ENCODE assay signal across 11 mouse cellular contexts in genomic region chr4:143248050-143248449, GRCm38 (mm10). TPM values are rescaled to one million over a fixed set of nuclear protein-coding genes. Genes with fewer than 3 reads are reported as not detected.
DNase-seq lines count a peak whose midpoint lies in the region; ATAC-seq and TF ChIP-seq lines count a peak whose summit lies in the region.
"Had no signal": no experiment of that assay in that cellular context is flagged by ENCODE, and none has a peak within 500 bp of the region (broad histone marks: within the 10 kb centered on the region; RNA-seq: fewer than 3 reads in every experiment).

No protein-coding gene starts in this region.

- no peak overlapping the region for H3K4me2 ChIP-seq in liver, embryonic 12.5 days
- no peak overlapping the region for H3K4me2 ChIP-seq in stomach, postnatal 0 days (replicated peaks; ENCODE audit: low read depth)
- H3K4me2 ChIP-seq: neural tube, embryonic 12.5 days had no signal

- H3K4me1 ChIP-seq in liver, embryonic 12.5 days = no peaks in the 10 kb centered on the region
- H3K4me1 ChIP-seq in stomach, postnatal 0 days (replicated peaks; ENCODE audit: control insufficient read depth, insufficient read depth) = no peaks in the 10 kb centered on the region
- H3K4me1 ChIP-seq: neural tube, embryonic 12.5 days had no signal

- 57% methylated on average over 5 of the region's 5 CpGs for WGBS in liver, embryonic 12.5 days (ENCODE audit: insufficient replicate concordance)
- 81% methylated on average over 5 of the region's 5 CpGs for WGBS in stomach, postnatal 0 days

- no peak overlapping the region for H3K27ac ChIP-seq in liver, embryonic 12.5 days
- H3K27ac ChIP-seq in stomach, postnatal 0 days (replicated peaks) = no peak overlapping the region
- H3K27ac ChIP-seq: neural tube, embryonic 12.5 days had no signal

- H3K9ac ChIP-seq in liver, embryonic 12.5 days = no peak overlapping the region
- no peak overlapping the region for H3K9ac ChIP-seq in stomach, postnatal 0 days (ENCODE audit: low read length)
- H3K9ac ChIP-seq: neural tube, embryonic 12.5 days had no signal

- DNase-seq in adrenal gland, postnatal 14 days = peak; percentile 21
- DNase-seq in adrenal gland, postnatal 4 days (ENCODE audit: low spot score in 2 of 2) = no peak
- peak; percentile 23 for DNase-seq in liver
- DNase-seq in brain, embryonic 14.5 days (ENCODE audit: low read depth) = no peak
- no peak for DNase-seq in stomach, postnatal 0 days (ENCODE audit: low spot score)
- no peak for DNase-seq in right cerebral cortex, postnatal 4 days
- DNase-seq in cerebellum, postnatal 4 days (ENCODE audit: low spot score in 2 of 2) = no peak
- DNase-seq: cerebellum, adult 11-12 months had no signal

- H3K9me3 ChIP-seq in liver, embryonic 12.5 days (replicated peaks) = 0 out of 2 replicates have a peak, but pooled peaks cover 9% of the 10 kb centered on the region
- no peaks in the 10 kb centered on the region for H3K9me3 ChIP-seq in stomach, postnatal 0 days (ENCODE audit: control insufficient read depth, low read length)
- H3K9me3 ChIP-seq: neural tube, embryonic 12.5 days had no signal

- no peak for TF ChIP-seq POLR2A in brain, embryonic 14.5 days (IDR thresholded peaks at IDR 0.05; ENCODE audit: borderline replicate concordance, extremely low read depth, insufficient read depth, insufficient read length, poor library complexity, severe bottlenecking)

- ATAC-seq in liver, embryonic 12.5 days = no peak
- ATAC-seq in stomach, postnatal 0 days (ENCODE audit: low FRiP score, low TSS enrichment) = no peak
- ATAC-seq: intestine, embryonic 16.5 days had no signal

- TF ChIP-seq EP300 in stomach, postnatal 0 days (optimal IDR thresholded peaks at IDR 0.05) = no peak

- H3K4me3 ChIP-seq in liver, embryonic 12.5 days = no peak overlapping the region
- no peak overlapping the region for H3K4me3 ChIP-seq in stomach, postnatal 0 days (ENCODE audit: low read depth, low read length)
- H3K4me3 ChIP-seq: neural tube, embryonic 12.5 days had no signal

- TF ChIP-seq CTCF in brain, embryonic 14.5 days (IDR thresholded peaks at IDR 0.05; ENCODE audit: borderline replicate concordance, extremely low read depth, insufficient read depth, insufficient read length) = peak; percentile 53; the same call in 1 of the 2 replicates
- peak; percentile 61 for TF ChIP-seq CTCF in stomach, postnatal 0 days (IDR thresholded peaks at IDR 0.05; ENCODE audit: low read depth)

- no peaks in the 10 kb centered on the region for H3K27me3 ChIP-seq in liver, embryonic 12.5 days (replicated peaks)
- H3K27me3 ChIP-seq in stomach, postnatal 0 days (ENCODE audit: control insufficient read depth, insufficient read depth, low read length) = no peaks in the 10 kb centered on the region
- H3K27me3 ChIP-seq: neural tube, embryonic 12.5 days had no signal

- H3K36me3 ChIP-seq in liver, embryonic 12.5 days = no peaks in the 10 kb centered on the region
- H3K36me3 ChIP-seq in stomach, postnatal 0 days (ENCODE audit: control insufficient read depth, insufficient read depth, low read length) = no peaks in the 10 kb centered on the region
- H3K36me3 ChIP-seq: neural tube, embryonic 12.5 days had no signal

RNA-seq across cellular contexts. Expression of gene Prdm2, which starts 35.3 kb away (rescaled TPM):
- 25.8 and 27.6 TPM in 2 replicates for total RNA-seq in adrenal gland, postnatal 14 days (2021)
- total RNA-seq in adrenal gland, postnatal 4 days (2021) = 10 to 100 TPM; 32.1 to 33.9 TPM
- 5.2 and 6.2 TPM in 2 replicates for polyA plus RNA-seq in liver, embryonic 12.5 days (2016; fragmentation: Nextera tagmentation; extraction: Ambion mirVana)
- 19.7 and 31.6 TPM in 2 replicates for polyA plus RNA-seq in brain, embryonic 14.5 days (2012; rRNA removed)
- polyA plus RNA-seq in stomach, postnatal 0 days (2015; fragmentation: Nextera tagmentation; extraction: Ambion mirVana) = 4.7 and 5.0 TPM in 2 replicates

RNA-seq across cellular contexts. Expression of gene Pdpn, which starts 51.3 kb away (rescaled TPM):
- 5.9 and 8.4 TPM in 2 replicates for total RNA-seq in adrenal gland, postnatal 14 days (2021)
- 10 to 100 TPM; 11.1 to 14.8 TPM for total RNA-seq in adrenal gland, postnatal 4 days (2021)
- 1.7 and 2.5 TPM in 2 replicates for polyA plus RNA-seq in liver, embryonic 12.5 days (2016; fragmentation: Nextera tagmentation; extraction: Ambion mirVana)
- polyA plus RNA-seq in brain, embryonic 14.5 days (2012; rRNA removed) = 24.7 and 33.6 TPM in 2 replicates
- polyA plus RNA-seq in stomach, postnatal 0 days (2015; fragmentation: Nextera tagmentation; extraction: Ambion mirVana) = 27.5 and 36.0 TPM in 2 replicates

Comparison
In these comparisons a context has a peak if more than half of its experiments do, and no peak if none do; other contexts are left out.
1. DNase-seq: peak in adrenal gland, postnatal 14 days (single experiment) and liver (single experiment); none in adrenal gland, postnatal 4 days (0 of 2), brain, embryonic 14.5 days (single experiment), stomach, postnatal 0 days (single experiment), right cerebral cortex, postnatal 4 days (single experiment) and cerebellum, postnatal 4 days (0 of 2).